Mouse (Mus musculus) kidney, embryonic 15.5 days (tissue): ENCODE measurements around the gene Rad54l. TPM values are rescaled to one million over a fixed set of nuclear protein-coding genes. Genes with fewer than 3 reads are reported as not detected.

ENCODE experiments used
- ATAC-seq: fragments of 200-750 bp; cut with Nextera tagmentation; replicated peaks from 2 replicates; pipeline ENCODE4 v1.8.0; 2017; ENCODE audit warnings: moderate TSS enrichment; ENCODE audit not compliant: low FRiP score
- H3K27ac ChIP-seq: fragments of 300-500 bp; sonication (generic); 2 replicates; pipeline ENCODE4 v1.5.1; 2015; ENCODE audit warnings: mild to moderate bottlenecking, inconsistent platforms
- H3K27me3 ChIP-seq: fragments of 300-500 bp; sonication (generic); 2 replicates; pipeline ENCODE4 v1.6.1; 2015; ENCODE audit warnings: inconsistent platforms
- H3K36me3 ChIP-seq: fragments of 300-500 bp; sonication (generic); 2 replicates; pipeline ENCODE4 v1.6.1; 2015; ENCODE audit warnings: inconsistent platforms
- H3K4me1 ChIP-seq: fragments of 300-500 bp; sonication (generic); 2 replicates; pipeline ENCODE4 v1.6.1; 2015; ENCODE audit warnings: inconsistent platforms
- H3K4me2 ChIP-seq: fragments of 300-500 bp; sonication (generic); 2 replicates; pipeline ENCODE4 v1.6.1; 2015; ENCODE audit warnings: moderate library complexity, mild to moderate bottlenecking, inconsistent platforms
- H3K4me3 ChIP-seq: fragments of 300-500 bp; sonication (generic); replicated peaks from 2 replicates; pipeline ENCODE4 v1.5.1; 2015; ENCODE audit warnings: mild to moderate bottlenecking, inconsistent platforms
- H3K9ac ChIP-seq: fragments of 300-500 bp; sonication (generic); 2 replicates; pipeline ENCODE4 v1.6.1; 2015; ENCODE audit warnings: mild to moderate bottlenecking, inconsistent platforms
- H3K9me3 ChIP-seq: fragments of 300-500 bp; sonication (generic); replicated peaks from 2 replicates; pipeline ENCODE4 v1.6.1; 2016; ENCODE audit warnings: inconsistent platforms
- WGBS: fragments of 180-500 bp; shearing (Covaris S2); methylation state at CpG from one replicate; pipeline ENCODE4 v1.1.7; 2015; ENCODE audit warnings: mixed read lengths; 5-methylcytosine and 5-hydroxymethylcytosine counted together
- polyA plus RNA-seq: library from polyadenylated mRNA; unstranded; fragments of >200 nt; fragmentation: Nextera tagmentation; extraction: Ambion mirVana; gene quantifications from 2 replicates; pipeline ENCODE4 v1.2.1, GENCODE M21; 2015

Rad54l gene
- polyA plus RNA-seq, 1 experiment from 2014 or later: 36.6 TPM

DNA sequence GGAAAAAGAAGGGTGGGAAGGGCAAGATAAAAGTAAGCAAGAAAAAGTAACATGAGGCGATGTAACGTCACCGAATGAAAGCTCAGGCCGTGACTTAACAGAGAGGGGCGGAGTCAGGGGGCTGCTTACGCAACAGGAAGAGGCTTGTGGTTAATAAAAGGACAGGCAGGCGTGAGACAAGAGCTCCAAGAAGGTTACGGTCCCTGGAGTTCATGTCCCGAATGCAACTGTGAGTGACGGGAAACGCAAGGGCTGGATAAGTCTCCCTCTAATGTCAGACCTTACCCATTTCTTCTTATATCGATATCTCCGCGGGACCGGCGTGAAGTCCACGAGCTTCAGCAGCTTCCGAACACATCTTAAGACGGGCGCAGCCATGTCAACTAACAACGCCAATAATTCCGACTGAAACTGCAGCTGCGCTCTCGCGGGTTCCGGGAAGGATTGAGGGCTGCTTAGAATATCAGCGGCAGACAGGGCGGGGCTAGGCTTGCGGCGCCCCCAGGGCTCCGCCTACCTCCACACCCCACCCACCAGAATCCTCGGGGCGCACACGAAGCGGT, 70.0 kb downstream of the Rad54l start, which contains the start of gene Nsun4:
Gene Nsun4 (minus strand): TSS at position 478 of the 563 bp plus-strand sequence.
- WGBS: 0% methylated on average over 35 of the region's 35 CpGs
- Histone ChIP-seq H3K9ac (peak within 1 kb of the TSS; percentile 46), H3K27ac (peak within 1 kb of the TSS; percentile 97), H3K9me3 (no peaks in the 10 kb centered on the region), H3K36me3 (peaks cover under 1% of the 10 kb centered on the region), H3K4me2 (peak within 1 kb of the TSS; percentile 91), H3K27me3 (no peaks in the 10 kb centered on the region), H3K4me3 (peak within 1 kb of the TSS; percentile 68), H3K4me1 (peaks cover 19% of the 10 kb centered on the region)
- peak; percentile 95 for ATAC-seq

GRCm38 (mm10) chr4:116052526-116053293, 70.8 kb downstream of the Rad54l start:
- peak overlapping the region; percentile 68 for H3K4me3 ChIP-seq
- H3K4me2 ChIP-seq: peak overlapping the region; percentile 91
- H3K36me3 ChIP-seq: peaks cover 8% of the 10 kb centered on the region
- H3K9ac ChIP-seq: peak overlapping the region; percentile 46
- H3K9me3 ChIP-seq: no peaks in the 10 kb centered on the region
- 3% methylated on average over 22 of the region's 22 CpGs for WGBS
- ATAC-seq: peak; percentile 74
- peaks cover 19% of the 10 kb centered on the region for H3K4me1 ChIP-seq
- H3K27me3 ChIP-seq: no peaks in the 10 kb centered on the region
- H3K27ac ChIP-seq: peak overlapping the region; percentile 97

- Histone ChIP-seq H3K36me3 (peaks cover 24% of the 10 kb centered on the region), H3K27ac (no peak overlapping the region), H3K4me2 (no peak overlapping the region), H3K9me3 (no peaks in the 10 kb centered on the region), H3K9ac (no peak overlapping the region), H3K27me3 (no peaks in the 10 kb centered on the region), H3K4me1 (peaks cover 19% of the 10 kb centered on the region), H3K4me3 (no peak overlapping the region)
- ATAC-seq: no peak
- 84% methylated on average over 3 of the region's 3 CpGs for WGBS
Measured at GRCm38 (mm10) chr4:116049211-116049610, 74.3 kb downstream of the Rad54l start.

- Histone ChIP-seq H3K4me2 (no peak overlapping the region), H3K27me3 (no peaks in the 10 kb centered on the region), H3K27ac (no peak overlapping the region), H3K4me3 (no peak overlapping the region), H3K9ac (no peak overlapping the region), H3K4me1 (peaks cover 13% of the 10 kb centered on the region), H3K36me3 (peaks cover 31% of the 10 kb centered on the region), H3K9me3 (no peaks in the 10 kb centered on the region)
- ATAC-seq: no peak
- 80% methylated on average over 7 of the region's 7 CpGs for WGBS
Measured at GRCm38 (mm10) chr4:116048130-116048920, 75.2 kb downstream of the Rad54l start.

DNA sequence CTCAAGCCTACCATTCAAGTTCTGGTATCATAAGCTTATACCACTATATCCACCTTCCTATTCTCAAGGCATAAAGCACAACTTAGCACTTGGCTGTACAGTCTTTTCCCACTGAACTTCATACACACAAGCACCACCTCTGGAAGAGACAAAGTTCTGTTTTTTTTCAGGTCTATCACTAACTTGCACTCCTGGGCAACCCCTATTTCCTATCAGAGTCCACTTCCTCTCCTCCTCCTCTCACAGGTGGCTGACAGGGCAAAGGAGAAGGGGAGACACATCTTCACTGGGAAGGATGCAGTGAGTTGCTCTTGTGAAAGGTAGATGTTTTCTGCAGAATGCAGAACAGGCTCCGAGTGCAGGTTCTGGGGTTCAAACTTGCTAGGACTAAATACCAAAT, 75.8 kb downstream of the Rad54l start:
- no peak overlapping the region for H3K4me2 ChIP-seq
- whole genome bisulfite sequencing: 90% methylated on average over 1 of the region's 1 CpGs

GRCm38 (mm10) chr4:116046604-116047003, 76.9 kb downstream of the Rad54l start:
- ATAC-seq: no peak
- no peak overlapping the region for H3K9ac ChIP-seq
- H3K27me3 ChIP-seq: no peaks in the 10 kb centered on the region
- no peaks in the 10 kb centered on the region for H3K4me1 ChIP-seq
- no peaks in the 10 kb centered on the region for H3K9me3 ChIP-seq
- peaks cover 45% of the 10 kb centered on the region for H3K36me3 ChIP-seq
- no peak overlapping the region for H3K27ac ChIP-seq
- no peak overlapping the region for H3K4me3 ChIP-seq
- no peak overlapping the region for H3K4me2 ChIP-seq
- WGBS: 90% methylated on average over 2 of the region's 2 CpGs

More for the DNA sequence above, 75.8 kb downstream of the Rad54l start:
- Histone ChIP-seq H3K27me3 (no peaks in the 10 kb centered on the region), H3K9ac (no peak overlapping the region), H3K4me1 (peaks cover 7% of the 10 kb centered on the region), H3K36me3 (peaks cover 35% of the 10 kb centered on the region), H3K27ac (no peak overlapping the region), H3K4me3 (no peak overlapping the region), H3K9me3 (no peaks in the 10 kb centered on the region)
- ATAC-seq: no peak

Other genes starting within 250 kb of the Rad54l start
- 0.08 TPM in 1 of 2 replicates, not detected in the other for gene Kncn, start 239.3 kb downstream of the Rad54l start, polyA plus RNA-seq
- not detected in 2 replicates for gene 6430628N08Rik, start 233.0 kb downstream of the Rad54l start, polyA plus RNA-seq
- gene Dmbx1, start 183.8 kb downstream of the Rad54l start, polyA plus RNA-seq: not detected in 2 replicates
- 8.9 and 10.5 TPM in 2 replicates for gene Faah, start 105.8 kb downstream of the Rad54l start, polyA plus RNA-seq
- gene Nsun4, start 69.8 kb downstream of the Rad54l start, polyA plus RNA-seq: 17.7 and 20.8 TPM in 2 replicates
- 524 and 598 TPM in 2 replicates for gene Uqcrh, start 48.6 kb downstream of the Rad54l start, polyA plus RNA-seq
- 72.4 and 79.5 TPM in 2 replicates for gene Lrrc41, start 48.4 kb downstream of the Rad54l start, polyA plus RNA-seq
- 61.7 and 62.2 TPM in 2 replicates for gene Pomgnt1, start 150 bp upstream of the Rad54l start, polyA plus RNA-seq
- gene Lurap1, start 27.6 kb upstream of the Rad54l start, polyA plus RNA-seq: 2.7 and 3.2 TPM in 2 replicates
- gene Tspan1, start 43.9 kb upstream of the Rad54l start, polyA plus RNA-seq: 2.1 and 6.4 TPM in 2 replicates
- not detected in 2 replicates for gene 1700042G07Rik, start 49.7 kb upstream of the Rad54l start, polyA plus RNA-seq
- not detected in 2 replicates for gene Gm49337, start 49.7 kb upstream of the Rad54l start, polyA plus RNA-seq
- gene Pik3r3, start 97.9 kb upstream of the Rad54l start, polyA plus RNA-seq: 21.3 and 21.6 TPM in 2 replicates